Mouse (Mus musculus): ENCODE data around the gene Gm17093. TPM values are rescaled to one million over a fixed set of nuclear protein-coding genes. Genes with fewer than 3 reads are reported as not detected.
"Not testable (repeated sequence)": the region's sequence is repeated elsewhere in the genome, so short reads cannot be mapped to it uniquely, and the experiment has no call there.

The Gm17093 gene
- polyA plus RNA-seq (2015; fragmentation: Nextera tagmentation; extraction: Ambion mirVana), result not detected in 2 replicates

DNA sequence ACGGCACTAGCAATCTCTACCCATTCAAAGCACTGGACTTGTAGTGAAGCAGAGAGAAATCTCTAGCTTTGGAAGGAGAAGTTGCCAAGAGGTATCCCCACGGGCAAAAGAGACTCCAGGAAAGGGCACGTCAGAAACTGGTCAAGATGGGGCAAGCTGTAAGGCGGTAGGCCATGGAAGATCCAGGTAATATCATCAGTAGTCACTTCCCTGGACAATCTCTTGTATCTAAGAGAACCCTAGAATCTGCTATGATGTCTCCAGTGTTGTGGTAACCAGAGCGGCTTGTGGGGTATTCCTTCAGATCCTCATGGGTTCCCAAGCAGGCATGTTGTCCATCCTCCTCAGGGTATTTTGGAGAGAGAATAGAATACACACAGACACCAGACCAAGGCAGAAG, at the start of gene Gm17093:
Gene Gm17093 (plus strand): TSS at position 301 of the 400 bp plus-strand sequence.
- H3K4me1 ChIP-seq; H3K4me2 ChIP-seq; ATAC-seq (ENCODE audit: insufficient number of reproducible peaks, low FRiP score, low TSS enrichment, low read depth); H3K27ac ChIP-seq; H3K36me3 ChIP-seq; H3K4me3 ChIP-seq; H3K27me3 ChIP-seq; H3K9ac ChIP-seq; H3K9me3 ChIP-seq: not testable (repeated sequence)
- 82% methylated on average over 5 of the region's 5 CpGs for WGBS

GRCm38 (mm10) chr14:44492163-44492562, 25.9 kb upstream of the Gm17093 start, which contains the start of gene BC061237:
Gene BC061237, plus strand, starts transcription at chr14:44492463.
- H3K4me2 ChIP-seq; ATAC-seq (ENCODE audit: insufficient number of reproducible peaks, low FRiP score, low TSS enrichment, low read depth); H3K9me3 ChIP-seq; H3K36me3 ChIP-seq; H3K4me1 ChIP-seq; H3K9ac ChIP-seq; H3K4me3 ChIP-seq; H3K27me3 ChIP-seq; H3K27ac ChIP-seq: not testable (repeated sequence)
- 94% methylated on average over 1 of the region's 1 CpGs for WGBS

- not testable (repeated sequence) for ATAC-seq (ENCODE audit: insufficient number of reproducible peaks, low FRiP score, low TSS enrichment, low read depth)
- 85% methylated on average over 4 of the region's 5 CpGs for WGBS
Observed at GRCm38 (mm10) chr14:44547961-44548360, 29.9 kb downstream of the Gm17093 start.

More at GRCm38 (mm10) chr14:44547961-44548360, 29.9 kb downstream of the Gm17093 start:
- H3K27ac ChIP-seq, H3K9ac ChIP-seq, H3K4me3 ChIP-seq, H3K4me2 ChIP-seq, H3K9me3 ChIP-seq, H3K27me3 ChIP-seq, H3K36me3 ChIP-seq, H3K4me1 ChIP-seq: not testable (repeated sequence)

Other genes with a start within 250 kb of the Gm17093 start
- not detected in 2 replicates for gene Gm8220, start 232.7 kb upstream of the Gm17093 start, polyA plus RNA-seq (2015; fragmentation: Nextera tagmentation; extraction: Ambion mirVana)
- not detected in 2 replicates for gene Gm5930, start 179.7 kb upstream of the Gm17093 start, polyA plus RNA-seq (2015; fragmentation: Nextera tagmentation; extraction: Ambion mirVana)
- not detected in 2 replicates for gene Gm8229, start 152.9 kb upstream of the Gm17093 start, polyA plus RNA-seq (2015; fragmentation: Nextera tagmentation; extraction: Ambion mirVana)
- gene Gm3371, start 107.6 kb upstream of the Gm17093 start, polyA plus RNA-seq (2015; fragmentation: Nextera tagmentation; extraction: Ambion mirVana), result not detected in 2 replicates
- gene Gm8232, start 84.6 kb upstream of the Gm17093 start, polyA plus RNA-seq (2015; fragmentation: Nextera tagmentation; extraction: Ambion mirVana), result not detected in 2 replicates
- not detected in 2 replicates for gene BC061237, start 25.8 kb upstream of the Gm17093 start, polyA plus RNA-seq (2015; fragmentation: Nextera tagmentation; extraction: Ambion mirVana)
- gene Gm8247, start 64.9 kb downstream of the Gm17093 start, polyA plus RNA-seq (2015; fragmentation: Nextera tagmentation; extraction: Ambion mirVana), result not detected in 2 replicates
- not detected in 2 replicates for gene Gm5624, start 109.7 kb downstream of the Gm17093 start, polyA plus RNA-seq (2015; fragmentation: Nextera tagmentation; extraction: Ambion mirVana)
- not detected in 2 replicates for gene Gm8257, start 188.2 kb downstream of the Gm17093 start, polyA plus RNA-seq (2015; fragmentation: Nextera tagmentation; extraction: Ambion mirVana)
- not detected in 2 replicates for gene Gm8267, start 232.1 kb downstream of the Gm17093 start, polyA plus RNA-seq (2015; fragmentation: Nextera tagmentation; extraction: Ambion mirVana)